Mouse (Mus musculus): Measurements from ENCODE around the gene Dimt1. TPM values are rescaled to one million over a fixed set of nuclear protein-coding genes. Genes with fewer than 3 reads are reported as not detected.

Gene Dimt1
- polyA plus RNA-seq, 1 experiment from 2014 or later = 31.1 TPM

GRCm38 (mm10) chr13:106942721-106943120 lies 4.2 kb upstream of the Dimt1 start:
- no peaks in the 10 kb centered on the region; the same call in 1 of the 2 replicates for H3K9me3 ChIP-seq (ENCODE audit: control insufficient read depth, low read length)
- H3K4me1 ChIP-seq (ENCODE audit: control insufficient read depth in 2 of 2, insufficient read depth in 2 of 2, low read length in 2 of 2) = peaks cover 0 to 3% of the 10 kb centered on the region in 2 experiments; a peak in 2 of 4 replicates
- no peaks in the 10 kb centered on the region for H3K36me3 ChIP-seq (ENCODE audit: control insufficient read depth, insufficient read depth, low read length)
- no peak overlapping the region for H3K27ac ChIP-seq (replicated peaks in 1 of 2; ENCODE audit: control insufficient read depth in 1 of 2, insufficient read depth in 1 of 2, low read depth in 2 of 2, low read length in 2 of 2)
- no peaks in the 10 kb centered on the region for H3K27me3 ChIP-seq (ENCODE audit: control insufficient read depth, insufficient read depth, low read length)
- H3K9ac ChIP-seq (ENCODE audit: low read length) = no peak overlapping the region
- ATAC-seq (ENCODE audit: insufficient number of reproducible peaks, insufficient read depth, low FRiP score, low read depth) = no peak
- H3K4me2 ChIP-seq (ENCODE audit: low read length) = no peak overlapping the region
- no peak overlapping the region for H3K4me3 ChIP-seq (ENCODE audit: control insufficient read depth in 1 of 2, insufficient read depth in 1 of 2, low read depth in 1 of 2, low read length in 2 of 2)
- WGBS = 73% methylated on average over 1 of the region's 1 CpGs

DNA sequence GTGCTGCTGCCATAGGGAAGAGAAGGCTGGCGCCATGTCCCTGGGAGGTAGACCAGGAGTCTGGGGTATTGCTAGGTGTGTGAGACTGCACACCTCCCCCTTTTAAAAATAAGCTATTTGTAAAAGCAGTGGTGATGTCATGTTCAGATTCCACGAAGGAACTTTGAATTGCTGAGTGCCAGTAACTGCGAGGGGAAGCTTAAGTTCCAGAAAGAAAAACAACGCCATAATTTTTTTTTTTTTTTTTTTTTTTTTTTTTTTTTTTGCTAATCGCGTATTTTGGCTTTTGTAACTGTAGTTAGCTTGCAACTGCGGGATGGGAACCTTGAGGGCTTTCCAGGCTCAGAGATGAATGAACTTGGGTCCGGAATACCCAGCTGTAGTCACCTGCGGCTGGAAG lies 1.4 kb upstream of the Dimt1 start:
- Histone ChIP-seq H3K4me1 (ENCODE audit: control insufficient read depth in 2 of 2, insufficient read depth in 2 of 2, low read length in 2 of 2) (peaks cover 0 to 16% of the 10 kb centered on the region in 2 experiments; a peak in 2 of 4 replicates), H3K4me2 (ENCODE audit: low read length) (no peak overlapping the region), H3K36me3 (ENCODE audit: control insufficient read depth, insufficient read depth, low read length) (peaks cover 18% of the 10 kb centered on the region), H3K9me3 (ENCODE audit: control insufficient read depth, low read length) (no peaks in the 10 kb centered on the region; the same call in 1 of the 2 replicates), H3K27ac (replicated peaks in 1 of 2; ENCODE audit: control insufficient read depth in 1 of 2, insufficient read depth in 1 of 2, low read depth in 2 of 2, low read length in 2 of 2) (no peak overlapping the region), H3K4me3 (ENCODE audit: control insufficient read depth in 1 of 2, insufficient read depth in 1 of 2, low read depth in 1 of 2, low read length in 2 of 2) (no peak overlapping the region), H3K9ac (ENCODE audit: low read length) (no peak overlapping the region), H3K27me3 (ENCODE audit: control insufficient read depth, insufficient read depth, low read length) (no peaks in the 10 kb centered on the region)
- ATAC-seq (ENCODE audit: insufficient number of reproducible peaks, insufficient read depth, low FRiP score, low read depth) = no peak
- WGBS = 77% methylated on average over 9 of the region's 9 CpGs

GRCm38 (mm10) chr13:106947583-106947982 lies 656 bp downstream of the Dimt1 start:
- H3K27me3 ChIP-seq (ENCODE audit: control insufficient read depth, insufficient read depth, low read length) = no peaks in the 10 kb centered on the region
- H3K27ac ChIP-seq (replicated peaks in 1 of 2; ENCODE audit: control insufficient read depth in 1 of 2, insufficient read depth in 1 of 2, low read depth in 2 of 2, low read length in 2 of 2) = peak overlapping the region; percentile 85 to 86; a peak in 2 of 4 replicates
- peak overlapping the region; percentile 66 to 97 for H3K4me3 ChIP-seq (ENCODE audit: control insufficient read depth in 1 of 2, insufficient read depth in 1 of 2, low read depth in 1 of 2, low read length in 2 of 2)
- no peaks in the 10 kb centered on the region for H3K9me3 ChIP-seq (ENCODE audit: control insufficient read depth, low read length)
- peaks cover 37% of the 10 kb centered on the region for H3K36me3 ChIP-seq (ENCODE audit: control insufficient read depth, insufficient read depth, low read length)
- WGBS = 4% methylated on average over 6 of the region's 6 CpGs
- peak overlapping the region; percentile 78 for H3K4me2 ChIP-seq (ENCODE audit: low read length)
- H3K9ac ChIP-seq (ENCODE audit: low read length) = peak overlapping the region; percentile 80
- peaks cover 0 to 16% of the 10 kb centered on the region in 2 experiments; a peak in 2 of 4 replicates for H3K4me1 ChIP-seq (ENCODE audit: control insufficient read depth in 2 of 2, insufficient read depth in 2 of 2, low read length in 2 of 2)
- ATAC-seq (ENCODE audit: insufficient number of reproducible peaks, insufficient read depth, low FRiP score, low read depth) = no peak

GRCm38 (mm10) chr13:106954880-106955279 lies 8.0 kb downstream of the Dimt1 start:
- Histone ChIP-seq H3K27me3 (ENCODE audit: control insufficient read depth, insufficient read depth, low read length) (no peaks in the 10 kb centered on the region), H3K4me1 (ENCODE audit: control insufficient read depth in 2 of 2, insufficient read depth in 2 of 2, low read length in 2 of 2) (peaks cover 0 to 7% of the 10 kb centered on the region in 2 experiments; a peak in 2 of 4 replicates), H3K4me2 (ENCODE audit: low read length) (no peak overlapping the region), H3K27ac (replicated peaks in 1 of 2; ENCODE audit: control insufficient read depth in 1 of 2, insufficient read depth in 1 of 2, low read depth in 2 of 2, low read length in 2 of 2) (peak overlapping the region; percentile 72 to 86), H3K4me3 (ENCODE audit: control insufficient read depth in 1 of 2, insufficient read depth in 1 of 2, low read depth in 1 of 2, low read length in 2 of 2) (no peak overlapping the region), H3K9me3 (ENCODE audit: control insufficient read depth, low read length) (no peaks in the 10 kb centered on the region), H3K36me3 (ENCODE audit: control insufficient read depth, insufficient read depth, low read length) (peaks cover 84% of the 10 kb centered on the region), H3K9ac (ENCODE audit: low read length) (no peak overlapping the region)
- WGBS = 52% methylated on average over 3 of the region's 3 CpGs
- no peak for ATAC-seq (ENCODE audit: insufficient number of reproducible peaks, insufficient read depth, low FRiP score, low read depth)

- 88% methylated on average over 4 of the region's 4 CpGs for WGBS
- Histone ChIP-seq H3K4me3 (ENCODE audit: control insufficient read depth in 1 of 2, insufficient read depth in 1 of 2, low read depth in 1 of 2, low read length in 2 of 2) (no peak overlapping the region), H3K36me3 (ENCODE audit: control insufficient read depth, insufficient read depth, low read length) (peaks cover 82% of the 10 kb centered on the region), H3K4me2 (ENCODE audit: low read length) (no peak overlapping the region), H3K9ac (ENCODE audit: low read length) (no peak overlapping the region), H3K4me1 (ENCODE audit: control insufficient read depth in 2 of 2, insufficient read depth in 2 of 2, low read length in 2 of 2) (peaks cover 0 to 7% of the 10 kb centered on the region in 2 experiments; a peak in 2 of 4 replicates), H3K27ac (replicated peaks in 1 of 2; ENCODE audit: control insufficient read depth in 1 of 2, insufficient read depth in 1 of 2, low read depth in 2 of 2, low read length in 2 of 2) (no peak overlapping the region), H3K9me3 (ENCODE audit: control insufficient read depth, low read length) (no peaks in the 10 kb centered on the region), H3K27me3 (ENCODE audit: control insufficient read depth, insufficient read depth, low read length) (no peaks in the 10 kb centered on the region)
- no peak for ATAC-seq (ENCODE audit: insufficient number of reproducible peaks, insufficient read depth, low FRiP score, low read depth)
These were observed 10.6 kb downstream of the Dimt1 start for GRCm38 (mm10) chr13:106957554-106957953.

DNA sequence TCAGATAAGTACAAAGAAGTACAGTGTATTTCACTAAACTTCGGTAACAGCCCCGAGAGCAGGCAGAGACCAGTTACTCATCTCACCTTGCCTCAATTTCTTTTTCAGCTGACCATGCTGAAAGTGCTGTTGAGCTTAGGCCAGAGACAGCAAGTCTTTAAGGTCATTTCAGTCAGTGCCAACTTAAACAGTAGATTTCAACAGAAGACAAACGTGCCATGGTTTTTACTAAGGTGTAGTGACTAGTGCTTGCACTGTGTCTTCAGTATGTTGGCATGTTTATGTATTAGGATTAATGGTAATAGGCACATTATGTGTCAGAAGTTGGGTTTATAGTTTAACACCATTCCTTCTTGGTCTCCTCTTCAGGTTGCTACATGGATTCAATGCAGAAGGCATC lies 11.4 kb downstream of the Dimt1 start:
- no peak for ATAC-seq (ENCODE audit: insufficient number of reproducible peaks, insufficient read depth, low FRiP score, low read depth)
- Histone ChIP-seq H3K9me3 (ENCODE audit: control insufficient read depth, low read length) (no peaks in the 10 kb centered on the region), H3K27ac (replicated peaks in 1 of 2; ENCODE audit: control insufficient read depth in 1 of 2, insufficient read depth in 1 of 2, low read depth in 2 of 2, low read length in 2 of 2) (no peak overlapping the region), H3K4me3 (ENCODE audit: control insufficient read depth in 1 of 2, insufficient read depth in 1 of 2, low read depth in 1 of 2, low read length in 2 of 2) (no peak overlapping the region), H3K36me3 (ENCODE audit: control insufficient read depth, insufficient read depth, low read length) (peaks cover 82% of the 10 kb centered on the region), H3K4me1 (ENCODE audit: control insufficient read depth in 2 of 2, insufficient read depth in 2 of 2, low read length in 2 of 2) (peaks cover 0 to 7% of the 10 kb centered on the region in 2 experiments; a peak in 2 of 4 replicates), H3K4me2 (ENCODE audit: low read length) (no peak overlapping the region), H3K9ac (ENCODE audit: low read length) (no peak overlapping the region), H3K27me3 (ENCODE audit: control insufficient read depth, insufficient read depth, low read length) (no peaks in the 10 kb centered on the region)
- WGBS = 84% methylated on average over 3 of the region's 3 CpGs

DNA sequence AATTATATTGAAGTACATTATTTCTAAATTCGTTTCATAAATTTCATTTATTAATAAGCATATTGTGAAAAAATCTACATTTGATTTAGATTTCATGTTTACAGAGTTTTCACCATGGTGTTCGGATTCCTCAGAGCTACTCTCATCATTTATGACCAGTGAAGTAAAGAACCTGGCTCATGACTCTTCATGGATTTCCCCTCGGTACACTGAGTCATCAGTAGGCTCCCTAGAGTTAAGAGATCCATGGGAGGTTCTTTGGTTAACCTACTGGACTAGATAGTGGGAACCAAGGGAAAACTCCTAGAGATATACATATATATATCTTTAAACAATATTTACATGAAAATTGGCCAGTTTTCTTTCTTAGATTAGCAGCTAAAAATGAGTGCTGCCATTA lies 13.6 kb downstream of the Dimt1 start:
- no peaks in the 10 kb centered on the region for H3K27me3 ChIP-seq (ENCODE audit: control insufficient read depth, insufficient read depth, low read length)

GRCm38 (mm10) chr13:106961496-106961895 lies 14.6 kb downstream of the Dimt1 start:
- Histone ChIP-seq H3K9ac (ENCODE audit: low read length) (no peak overlapping the region), H3K27me3 (ENCODE audit: control insufficient read depth, insufficient read depth, low read length) (no peaks in the 10 kb centered on the region), H3K9me3 (ENCODE audit: control insufficient read depth, low read length) (no peaks in the 10 kb centered on the region), H3K4me3 (ENCODE audit: control insufficient read depth in 1 of 2, insufficient read depth in 1 of 2, low read depth in 1 of 2, low read length in 2 of 2) (no peak overlapping the region), H3K4me2 (ENCODE audit: low read length) (no peak overlapping the region), H3K4me1 (ENCODE audit: control insufficient read depth in 2 of 2, insufficient read depth in 2 of 2, low read length in 2 of 2) (peaks cover 0 to 2% of the 10 kb centered on the region in 2 experiments; a peak in 1 of 4 replicates), H3K27ac (replicated peaks in 1 of 2; ENCODE audit: control insufficient read depth in 1 of 2, insufficient read depth in 1 of 2, low read depth in 2 of 2, low read length in 2 of 2) (no peak overlapping the region), H3K36me3 (ENCODE audit: control insufficient read depth, insufficient read depth, low read length) (peaks cover 68% of the 10 kb centered on the region)
- no peak for ATAC-seq (ENCODE audit: insufficient number of reproducible peaks, insufficient read depth, low FRiP score, low read depth)
- whole genome bisulfite sequencing = 92% methylated on average over 4 of the region's 4 CpGs

More for the DNA sequence above, 13.6 kb downstream of the Dimt1 start:
- ATAC-seq (ENCODE audit: insufficient number of reproducible peaks, insufficient read depth, low FRiP score, low read depth) = no peak
- peaks cover 76% of the 10 kb centered on the region for H3K36me3 ChIP-seq (ENCODE audit: control insufficient read depth, insufficient read depth, low read length)
- no peak overlapping the region for H3K4me3 ChIP-seq (ENCODE audit: control insufficient read depth in 1 of 2, insufficient read depth in 1 of 2, low read depth in 1 of 2, low read length in 2 of 2)
- WGBS = 88% methylated on average over 3 of the region's 3 CpGs
- H3K4me1 ChIP-seq (ENCODE audit: control insufficient read depth in 2 of 2, insufficient read depth in 2 of 2, low read length in 2 of 2) = no peaks in the 10 kb centered on the region; a peak in 1 of 4 replicates
- H3K9ac ChIP-seq (ENCODE audit: low read length) = no peak overlapping the region
- no peak overlapping the region for H3K4me2 ChIP-seq (ENCODE audit: low read length)
- no peaks in the 10 kb centered on the region for H3K9me3 ChIP-seq (ENCODE audit: control insufficient read depth, low read length)
- H3K27ac ChIP-seq (replicated peaks in 1 of 2; ENCODE audit: control insufficient read depth in 1 of 2, insufficient read depth in 1 of 2, low read depth in 2 of 2, low read length in 2 of 2) = no peak overlapping the region

Measured in heart, embryonic 14.5 days (tissue).